Mouse (Mus musculus) spleen, adult 2 months (tissue): Measurements from ENCODE around the gene Lrrc8d.

Source experiments
- CTCF ChIP-seq: fragments of 200-500 bp; IDR thresholded peaks from 2 replicates; pipeline ENCODE4 v1.5.1; 2011; ENCODE audit warnings: mild to moderate bottlenecking, inconsistent platforms; ENCODE audit not compliant: insufficient read depth, insufficient read length, insufficient replicate concordance; ENCODE audit errors: extremely low read depth
- POLR2A ChIP-seq: fragments of 200-500 bp; IDR thresholded peaks from 2 replicates; pipeline ENCODE4 v1.6.1; 2011; ENCODE audit warnings: low read depth, low read length, inconsistent platforms

DNA sequence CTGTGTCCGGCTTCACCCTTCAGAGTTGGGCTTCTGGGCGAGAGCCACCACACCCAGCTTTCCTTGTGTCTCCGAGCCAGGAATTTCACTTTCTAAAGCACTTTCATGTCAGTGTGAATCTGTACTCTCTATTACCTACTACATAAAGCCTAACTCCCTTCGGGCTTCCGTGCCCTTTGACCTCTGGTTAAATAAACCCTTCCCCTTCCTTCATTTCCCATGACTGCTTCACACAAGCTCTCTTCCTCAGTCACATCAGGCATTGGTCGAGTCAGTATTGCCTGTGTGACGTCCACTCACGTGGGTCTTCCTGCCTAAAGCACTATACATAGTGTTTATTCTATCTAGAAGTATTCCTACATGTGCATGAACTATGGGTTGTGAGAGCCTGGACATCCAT is 77.9 kb downstream of the Lrrc8d start:
- TF ChIP-seq CTCF (no peak), POLR2A (no peak)
